Mouse (Mus musculus) intestine, embryonic 15.5 days (tissue): Measurements from ENCODE around the gene Rcbtb2. TPM values are rescaled to one million over a fixed set of nuclear protein-coding genes. Genes with fewer than 3 reads are reported as not detected.

ENCODE experiments used
- ATAC-seq: fragments of 200-750 bp; cut with Nextera tagmentation; 2 replicates; pipeline ENCODE4 v1.8.0; 2017; ENCODE audit warnings: moderate TSS enrichment, moderate library complexity
- H3K27ac ChIP-seq: fragments of 300-500 bp; sonication (generic); 2 replicates; pipeline ENCODE4 v1.5.1; 2015; ENCODE audit warnings: mild to moderate bottlenecking, inconsistent platforms
- H3K27me3 ChIP-seq: fragments of 300-500 bp; sonication (generic); replicated peaks from 2 replicates; pipeline ENCODE4 v1.6.1; 2015; ENCODE audit warnings: inconsistent platforms
- H3K36me3 ChIP-seq: fragments of 300-500 bp; sonication (generic); 2 replicates; pipeline ENCODE4 v1.6.1; 2015; ENCODE audit warnings: inconsistent platforms
- H3K4me1 ChIP-seq: fragments of 300-500 bp; sonication (generic); replicated peaks from 2 replicates; pipeline ENCODE4 v1.6.1; 2015; ENCODE audit warnings: inconsistent platforms
- H3K4me2 ChIP-seq: fragments of 300-500 bp; sonication (generic); replicated peaks from 2 replicates; pipeline ENCODE4 v1.6.1; 2015; ENCODE audit warnings: mild to moderate bottlenecking, inconsistent platforms
- H3K4me3 ChIP-seq: fragments of 300-500 bp; sonication (generic); replicated peaks from 2 replicates; pipeline ENCODE4 v1.5.1; 2015; ENCODE audit warnings: inconsistent platforms
- H3K9ac ChIP-seq: fragments of 300-500 bp; sonication (generic); 2 replicates; pipeline ENCODE4 v1.6.1; 2015; ENCODE audit warnings: inconsistent platforms
- H3K9me3 ChIP-seq: fragments of 300-500 bp; sonication (generic); 2 replicates; pipeline ENCODE4 v1.6.1; 2016; ENCODE audit warnings: inconsistent platforms
- WGBS: fragments of 180-500 bp; shearing (Covaris S2); methylation state at CpG from one replicate; pipeline ENCODE4 v1.1.7; 2015; 5-methylcytosine and 5-hydroxymethylcytosine counted together
- polyA plus RNA-seq: library from polyadenylated mRNA; unstranded; fragments of >200 nt; fragmentation: Nextera tagmentation; extraction: Ambion mirVana; gene quantifications from 2 replicates; pipeline ENCODE4 v1.2.1, GENCODE M21; 2015

The Rcbtb2 gene
- polyA plus RNA-seq, 1 experiment from 2014 or later: 77.0 TPM

- no peaks in the 10 kb centered on the region for H3K9me3 ChIP-seq
- no peaks in the 10 kb centered on the region for H3K4me1 ChIP-seq
- 92% methylated on average over 7 of the region's 7 CpGs for WGBS
- no peaks in the 10 kb centered on the region for H3K36me3 ChIP-seq
- no peak overlapping the region for H3K4me2 ChIP-seq
- H3K27me3 ChIP-seq: no peaks in the 10 kb centered on the region
- no peak for ATAC-seq
- no peak overlapping the region for H3K9ac ChIP-seq
- H3K4me3 ChIP-seq: no peak overlapping the region
- no peak overlapping the region for H3K27ac ChIP-seq
These were observed 15.6 kb downstream of the Rcbtb2 start for GRCm38 (mm10) chr14:73138483-73138882.

GRCm38 (mm10) chr14:73139866-73140265, 17.0 kb downstream of the Rcbtb2 start:
- H3K27me3 ChIP-seq: no peaks in the 10 kb centered on the region
- no peak overlapping the region for H3K9ac ChIP-seq
- no peak overlapping the region for H3K27ac ChIP-seq
- H3K4me2 ChIP-seq: no peak overlapping the region
- 59% methylated on average over 5 of the region's 5 CpGs for WGBS
- peaks cover 6% of the 10 kb centered on the region for H3K4me1 ChIP-seq
- no peak overlapping the region for H3K4me3 ChIP-seq
- no peak for ATAC-seq
- H3K9me3 ChIP-seq: no peaks in the 10 kb centered on the region
- H3K36me3 ChIP-seq: no peaks in the 10 kb centered on the region

GRCm38 (mm10) chr14:73141800-73142199, 19.0 kb downstream of the Rcbtb2 start:
- H3K27me3 ChIP-seq: no peaks in the 10 kb centered on the region
- H3K4me1 ChIP-seq: peaks cover 6% of the 10 kb centered on the region
- no peaks in the 10 kb centered on the region for H3K9me3 ChIP-seq
- WGBS: 77% methylated on average over 3 of the region's 3 CpGs
- no peak for ATAC-seq
- H3K4me3 ChIP-seq: no peak overlapping the region
- no peaks in the 10 kb centered on the region for H3K36me3 ChIP-seq
- no peak overlapping the region for H3K9ac ChIP-seq
- H3K27ac ChIP-seq: 0 out of 2 replicates have a peak overlapping the region, but pooled peaks have one; percentile 36
- H3K4me2 ChIP-seq: no peak overlapping the region

- Histone ChIP-seq H3K4me1 (peaks cover 6% of the 10 kb centered on the region), H3K9me3 (no peaks in the 10 kb centered on the region), H3K36me3 (no peaks in the 10 kb centered on the region), H3K27me3 (no peaks in the 10 kb centered on the region), H3K4me2 (peak overlapping the region; percentile 80), H3K27ac (peak overlapping the region; percentile 99), H3K4me3 (peak overlapping the region; percentile 75), H3K9ac (peak overlapping the region; percentile 95)
- ATAC-seq: peak; percentile 24
- WGBS: 1% methylated on average over 11 of the region's 11 CpGs
These were observed 19.6 kb downstream of the Rcbtb2 start for GRCm38 (mm10) chr14:73142421-73142895.

- ATAC-seq: peak; percentile 95
- H3K36me3 ChIP-seq: no peaks in the 10 kb centered on the region
- no peaks in the 10 kb centered on the region for H3K27me3 ChIP-seq
- peak overlapping the region; percentile 99 for H3K27ac ChIP-seq
- peaks cover 6% of the 10 kb centered on the region for H3K4me1 ChIP-seq
- H3K9ac ChIP-seq: peak overlapping the region; percentile 95
- peak overlapping the region; percentile 75 for H3K4me3 ChIP-seq
- H3K4me2 ChIP-seq: peak overlapping the region; percentile 80
- WGBS: under 1% methylated on average over 78 of the region's 88 CpGs
- no peaks in the 10 kb centered on the region for H3K9me3 ChIP-seq
These were observed 20.3 kb downstream of the Rcbtb2 start for GRCm38 (mm10) chr14:73142896-73143709.

- Histone ChIP-seq H3K9me3 (no peaks in the 10 kb centered on the region), H3K9ac (peak overlapping the region; percentile 95), H3K36me3 (no peaks in the 10 kb centered on the region), H3K4me3 (peak overlapping the region; percentile 75), H3K27me3 (no peaks in the 10 kb centered on the region), H3K27ac (peak overlapping the region; percentile 99), H3K4me1 (peaks cover 6% of the 10 kb centered on the region), H3K4me2 (peak overlapping the region; percentile 80)
- ATAC-seq: peak; percentile 51
- 32% methylated on average over 25 of the region's 25 CpGs for WGBS
These were observed 21.0 kb downstream of the Rcbtb2 start for GRCm38 (mm10) chr14:73143710-73144420.

GRCm38 (mm10) chr14:73145531-73145930, 22.7 kb downstream of the Rcbtb2 start:
- Histone ChIP-seq H3K36me3 (no peaks in the 10 kb centered on the region), H3K9ac (no peak overlapping the region), H3K9me3 (no peaks in the 10 kb centered on the region), H3K27ac (no peak overlapping the region), H3K4me3 (no peak overlapping the region), H3K4me2 (no peak overlapping the region), H3K27me3 (no peaks in the 10 kb centered on the region), H3K4me1 (peaks cover 6% of the 10 kb centered on the region)
- 92% methylated on average over 4 of the region's 4 CpGs for WGBS
- ATAC-seq: no peak

- H3K27ac ChIP-seq: no peak overlapping the region
- no peak overlapping the region for H3K4me2 ChIP-seq
- no peak overlapping the region for H3K4me3 ChIP-seq
- H3K27me3 ChIP-seq: no peaks in the 10 kb centered on the region
- H3K9me3 ChIP-seq: no peaks in the 10 kb centered on the region
- no peak for ATAC-seq
- peaks cover 6% of the 10 kb centered on the region for H3K4me1 ChIP-seq
- 61% methylated on average over 3 of the region's 3 CpGs for WGBS
- H3K9ac ChIP-seq: no peak overlapping the region
- no peaks in the 10 kb centered on the region for H3K36me3 ChIP-seq
These were observed 23.9 kb downstream of the Rcbtb2 start for GRCm38 (mm10) chr14:73146721-73147120.

- Histone ChIP-seq H3K9me3 (no peaks in the 10 kb centered on the region), H3K9ac (no peak overlapping the region), H3K27ac (no peak overlapping the region), H3K27me3 (no peaks in the 10 kb centered on the region), H3K4me2 (no peak overlapping the region), H3K36me3 (no peaks in the 10 kb centered on the region), H3K4me3 (no peak overlapping the region), H3K4me1 (peaks cover 6% of the 10 kb centered on the region)
- no peak for ATAC-seq
- 81% methylated on average over 3 of the region's 3 CpGs for WGBS
These were observed 25.3 kb downstream of the Rcbtb2 start for GRCm38 (mm10) chr14:73148125-73148524.

GRCm38 (mm10) chr14:73161303-73161702, 38.5 kb downstream of the Rcbtb2 start:
- 96% methylated on average over 4 of the region's 5 CpGs for WGBS
- ATAC-seq: no peak
- Histone ChIP-seq H3K27ac (no peak overlapping the region), H3K9me3 (no peaks in the 10 kb centered on the region), H3K27me3 (no peaks in the 10 kb centered on the region), H3K4me3 (no peak overlapping the region), H3K4me1 (no peaks in the 10 kb centered on the region), H3K9ac (no peak overlapping the region), H3K36me3 (peaks cover 19% of the 10 kb centered on the region), H3K4me2 (no peak overlapping the region)

- H3K4me2 ChIP-seq: no peak overlapping the region
- H3K27me3 ChIP-seq: no peaks in the 10 kb centered on the region
- WGBS: 93% methylated on average over 13 of the region's 13 CpGs
- no peak overlapping the region for H3K4me3 ChIP-seq
- no peak overlapping the region for H3K9ac ChIP-seq
- no peak for ATAC-seq
- H3K36me3 ChIP-seq: peaks cover 19% of the 10 kb centered on the region
- H3K4me1 ChIP-seq: no peaks in the 10 kb centered on the region
- no peak overlapping the region for H3K27ac ChIP-seq
- H3K9me3 ChIP-seq: no peaks in the 10 kb centered on the region
These were observed 39.5 kb downstream of the Rcbtb2 start for GRCm38 (mm10) chr14:73162192-73162800.

GRCm38 (mm10) chr14:73163363-73163998, 40.6 kb downstream of the Rcbtb2 start:
- no peak overlapping the region for H3K4me2 ChIP-seq
- no peaks in the 10 kb centered on the region for H3K4me1 ChIP-seq
- H3K9ac ChIP-seq: no peak overlapping the region
- H3K27ac ChIP-seq: no peak overlapping the region
- 89% methylated on average over 10 of the region's 10 CpGs for WGBS
- H3K9me3 ChIP-seq: no peaks in the 10 kb centered on the region
- no peak overlapping the region for H3K4me3 ChIP-seq
- ATAC-seq: no peak
- no peaks in the 10 kb centered on the region for H3K27me3 ChIP-seq
- peaks cover 27% of the 10 kb centered on the region for H3K36me3 ChIP-seq
